Mouse (Mus musculus): Measurements from ENCODE around the gene Rbm6. TPM values are rescaled to one million over a fixed set of nuclear protein-coding genes. Genes with fewer than 3 reads are reported as not detected.
A peak's percentile ranks its signal among the peaks of the same experiment; 100 is the strongest.

The Rbm6 gene
- polyA plus RNA-seq, 1 experiment from 2014 or later, result 77.6 TPM

DNA sequence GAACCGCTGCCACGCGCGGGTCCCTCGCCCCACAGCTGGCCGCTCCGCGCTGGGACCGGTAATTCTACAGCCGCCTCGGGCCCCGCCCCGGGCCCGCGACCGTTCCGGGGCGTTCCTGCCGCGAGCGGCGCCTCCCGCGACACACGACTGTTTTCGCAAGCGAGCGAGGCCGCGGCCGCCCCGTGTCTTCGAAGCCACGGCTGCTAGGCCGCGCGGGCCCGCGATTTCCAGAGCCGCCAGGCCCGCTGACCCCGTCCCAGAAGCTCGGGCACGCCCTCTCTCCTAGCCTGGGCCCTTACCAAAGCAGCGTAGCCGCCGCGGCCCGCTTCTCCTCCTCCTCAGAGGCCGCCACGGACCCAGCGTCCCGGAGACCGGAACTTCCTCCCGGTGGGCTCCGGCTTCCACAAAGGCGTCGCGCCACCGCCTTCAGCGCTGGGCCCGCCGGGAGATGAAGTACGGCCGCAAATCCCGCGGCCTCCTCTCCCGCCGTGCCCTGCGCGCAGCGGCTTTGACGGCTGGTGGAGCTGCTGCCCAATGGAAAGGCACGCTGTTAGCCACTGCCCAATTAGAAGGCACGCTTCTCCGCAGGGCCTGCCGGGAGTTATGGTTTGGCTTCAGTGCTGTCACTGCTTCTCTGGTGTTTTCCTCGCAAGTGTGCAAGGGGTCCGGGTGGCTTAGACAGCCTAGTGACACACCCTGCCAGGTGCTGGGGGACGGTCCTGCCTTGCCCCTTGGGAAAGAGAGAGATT, 513 bp downstream of the Rbm6 start:
- no peaks in the 10 kb centered on the region for H3K9me3 ChIP-seq (replicated peaks)
- 0 out of 2 replicates have a peak, but pooled peaks cover 3% of the 10 kb centered on the region for H3K36me3 ChIP-seq
- peaks cover 13% of the 10 kb centered on the region for H3K4me1 ChIP-seq
- peak overlapping the region; percentile 73 for H3K4me3 ChIP-seq (replicated peaks)
- H3K27me3 ChIP-seq, result no peaks in the 10 kb centered on the region
- ATAC-seq (ENCODE audit: insufficient number of reproducible peaks, low FRiP score, low TSS enrichment, low read depth), result peak; percentile 99
- peak overlapping the region; percentile 96 for H3K9ac ChIP-seq
- H3K4me2 ChIP-seq (replicated peaks), result peak overlapping the region; percentile 68
- peak overlapping the region; percentile 96 for H3K27ac ChIP-seq (replicated peaks)
- WGBS, result under 1% methylated on average over 80 of the region's 80 CpGs

DNA sequence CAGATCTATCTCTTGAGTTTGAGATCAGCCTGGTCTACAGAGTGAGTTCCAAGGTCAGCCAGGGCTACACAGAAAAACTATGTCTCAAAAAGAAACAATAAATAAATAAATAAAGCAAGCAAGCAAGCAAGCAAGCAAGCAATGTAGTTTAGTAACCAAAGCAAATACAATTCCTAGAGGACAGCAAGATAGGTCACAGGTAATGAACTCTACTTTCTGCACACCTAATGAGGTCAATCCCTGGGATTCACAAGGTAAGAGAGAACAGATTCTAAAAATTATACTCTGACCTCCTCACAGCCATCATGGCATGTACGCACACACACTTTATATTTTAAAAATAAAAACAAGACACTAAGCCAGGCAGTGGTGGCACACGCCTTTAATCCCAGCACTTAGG, 7.0 kb downstream of the Rbm6 start:
- Histone ChIP-seq H3K9ac (no peak overlapping the region), H3K36me3 (peaks cover 8% of the 10 kb centered on the region; the same call in 1 of the 2 replicates), H3K4me2 (replicated peaks) (no peak overlapping the region), H3K4me1 (0 out of 2 replicates have a peak, but pooled peaks cover under 1% of the 10 kb centered on the region), H3K4me3 (replicated peaks) (no peak overlapping the region), H3K9me3 (replicated peaks) (no peaks in the 10 kb centered on the region), H3K27ac (replicated peaks) (no peak overlapping the region), H3K27me3 (no peaks in the 10 kb centered on the region)
- WGBS, result 95% methylated on average over 2 of the region's 2 CpGs
- no peak for ATAC-seq (ENCODE audit: insufficient number of reproducible peaks, low FRiP score, low TSS enrichment, low read depth)

DNA sequence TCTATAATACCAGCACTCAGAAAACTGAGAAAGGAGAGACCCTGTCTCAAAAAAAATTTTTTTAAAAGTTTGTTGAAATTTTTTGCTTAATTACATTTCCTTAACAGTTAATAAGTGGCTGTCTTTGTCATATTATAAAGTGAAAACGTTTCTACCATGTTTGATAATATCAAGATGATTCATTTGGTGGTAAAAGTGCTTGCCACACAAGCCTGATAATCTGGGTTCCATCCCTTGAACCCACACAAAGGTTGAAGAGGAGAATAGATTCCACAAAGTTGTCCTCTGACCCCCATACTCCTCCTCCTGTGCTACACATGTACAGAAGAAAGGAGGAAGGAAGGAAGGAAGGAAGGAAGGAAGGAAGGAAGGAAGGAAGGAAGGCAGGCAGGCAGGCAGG, 8.5 kb downstream of the Rbm6 start:
- WGBS, result 80% methylated on average over 1 of the region's 1 CpGs
- Histone ChIP-seq H3K9me3 (replicated peaks) (no peaks in the 10 kb centered on the region), H3K36me3 (peaks cover 12% of the 10 kb centered on the region; the same call in 1 of the 2 replicates), H3K9ac (no peak overlapping the region), H3K27me3 (no peaks in the 10 kb centered on the region), H3K4me3 (replicated peaks) (no peak overlapping the region), H3K4me1 (no peaks in the 10 kb centered on the region), H3K4me2 (replicated peaks) (no peak overlapping the region), H3K27ac (replicated peaks) (no peak overlapping the region)
- no peak for ATAC-seq (ENCODE audit: insufficient number of reproducible peaks, low FRiP score, low TSS enrichment, low read depth)

DNA sequence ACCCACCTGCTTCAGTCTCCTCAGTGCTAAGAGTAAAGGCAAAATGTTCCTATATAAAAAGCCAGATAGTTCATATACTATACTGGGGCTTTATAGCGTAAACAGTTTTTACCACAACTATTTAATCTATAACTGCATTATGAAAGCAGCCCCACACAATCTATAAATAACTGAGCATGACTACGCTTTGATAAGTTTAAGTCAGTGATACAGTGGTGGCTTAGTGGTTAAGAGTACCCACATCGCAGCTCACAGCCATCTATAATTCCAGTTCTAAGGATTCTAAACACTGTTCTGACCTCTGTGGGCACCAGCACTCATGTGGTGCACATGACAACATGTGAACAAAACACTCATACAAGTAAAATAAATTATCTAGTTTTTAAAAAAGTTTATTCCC, 14.7 kb downstream of the Rbm6 start:
- H3K9ac ChIP-seq, result no peak overlapping the region
- H3K27me3 ChIP-seq, result no peaks in the 10 kb centered on the region
- H3K4me3 ChIP-seq (replicated peaks), result no peak overlapping the region
- H3K27ac ChIP-seq (replicated peaks), result no peak overlapping the region
- H3K4me2 ChIP-seq (replicated peaks), result no peak overlapping the region
- H3K36me3 ChIP-seq, result peaks cover 23% of the 10 kb centered on the region; the same call in 1 of the 2 replicates
- ATAC-seq (ENCODE audit: insufficient number of reproducible peaks, low FRiP score, low TSS enrichment, low read depth), result no peak
- 90% methylated on average over 3 of the region's 3 CpGs for WGBS
- no peaks in the 10 kb centered on the region for H3K4me1 ChIP-seq
- H3K9me3 ChIP-seq (replicated peaks), result no peaks in the 10 kb centered on the region

DNA sequence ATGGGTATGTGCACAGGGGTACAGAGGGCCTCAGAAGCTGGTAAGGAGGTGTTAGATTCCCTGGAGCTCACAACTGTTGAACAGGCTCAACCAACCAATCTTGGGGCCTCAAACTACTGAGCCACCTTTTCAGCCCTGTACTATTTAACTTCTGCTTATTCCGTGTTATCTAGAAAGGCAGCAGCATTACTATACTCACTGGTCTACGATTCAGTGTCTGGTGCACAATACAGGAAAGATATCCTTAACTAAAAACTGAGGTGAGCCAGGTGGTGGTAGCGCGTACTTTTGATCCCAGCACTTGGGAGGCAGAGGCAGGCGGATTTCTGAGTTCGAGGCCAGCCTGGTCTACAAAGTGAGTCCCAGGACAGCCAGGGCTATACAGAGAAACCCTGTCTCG, 24.1 kb downstream of the Rbm6 start:
- H3K27me3 ChIP-seq, result no peaks in the 10 kb centered on the region
- no peaks in the 10 kb centered on the region for H3K4me1 ChIP-seq
- no peaks in the 10 kb centered on the region for H3K9me3 ChIP-seq (replicated peaks)
- no peak overlapping the region for H3K4me2 ChIP-seq (replicated peaks)
- H3K27ac ChIP-seq (replicated peaks), result no peak overlapping the region
- H3K4me3 ChIP-seq (replicated peaks), result no peak overlapping the region
- no peak overlapping the region for H3K9ac ChIP-seq
- peaks cover 44% of the 10 kb centered on the region for H3K36me3 ChIP-seq
- 97% methylated on average over 7 of the region's 7 CpGs for WGBS
- ATAC-seq (ENCODE audit: insufficient number of reproducible peaks, low FRiP score, low TSS enrichment, low read depth), result no peak

DNA sequence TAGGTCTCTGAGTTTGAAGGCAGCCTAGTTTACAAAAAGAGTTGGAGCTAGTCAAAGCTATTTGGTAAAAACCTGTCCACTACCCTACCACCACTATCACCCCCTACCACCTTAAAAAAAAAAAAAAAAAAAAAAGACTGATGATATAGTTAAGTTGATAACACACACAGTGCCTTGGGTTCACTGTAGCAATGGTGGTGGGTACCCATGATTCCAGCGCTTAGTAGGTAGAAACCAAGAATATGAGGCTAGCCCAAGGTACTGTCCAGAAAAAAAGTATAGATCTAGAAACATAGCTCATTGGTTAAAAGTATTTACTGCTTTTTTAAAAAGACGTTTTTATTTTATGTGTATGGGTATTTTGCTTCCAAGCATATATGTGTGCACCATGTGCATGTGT, 30.3 kb downstream of the Rbm6 start:
- Histone ChIP-seq H3K4me2 (replicated peaks) (no peak overlapping the region), H3K9me3 (replicated peaks) (no peaks in the 10 kb centered on the region), H3K36me3 (peaks cover 24% of the 10 kb centered on the region), H3K27ac (replicated peaks) (no peak overlapping the region), H3K4me3 (replicated peaks) (no peak overlapping the region), H3K9ac (no peak overlapping the region), H3K4me1 (no peaks in the 10 kb centered on the region), H3K27me3 (no peaks in the 10 kb centered on the region)
- ATAC-seq (ENCODE audit: insufficient number of reproducible peaks, low FRiP score, low TSS enrichment, low read depth), result no peak
- WGBS, result 91% methylated on average over 2 of the region's 2 CpGs

DNA sequence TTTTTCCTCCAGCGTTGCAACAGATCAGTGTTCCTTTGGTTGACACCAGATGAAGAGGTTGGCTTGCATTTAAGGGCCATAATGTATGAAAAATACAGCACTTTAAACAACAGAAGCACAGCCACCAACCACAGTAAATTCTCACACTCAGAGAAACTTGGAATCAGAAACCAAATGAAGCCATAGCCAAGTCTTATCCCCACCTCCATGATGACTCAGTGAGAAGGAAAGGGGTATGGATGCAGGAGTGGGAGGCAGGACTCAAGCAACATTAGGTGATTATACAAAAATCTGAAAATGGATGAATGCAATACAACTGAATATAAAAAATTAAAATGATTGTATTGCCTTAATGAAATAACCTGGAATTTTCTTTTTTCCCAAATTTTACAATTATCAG, 34.2 kb downstream of the Rbm6 start:
- H3K36me3 ChIP-seq, result peaks cover 16% of the 10 kb centered on the region; the same call in 1 of the 2 replicates
- no peak overlapping the region for H3K27ac ChIP-seq (replicated peaks)
- no peaks in the 10 kb centered on the region for H3K4me1 ChIP-seq
- H3K9ac ChIP-seq, result no peak overlapping the region
- H3K4me3 ChIP-seq (replicated peaks), result no peak overlapping the region
- no peak overlapping the region for H3K4me2 ChIP-seq (replicated peaks)
- 93% methylated on average over 1 of the region's 1 CpGs for WGBS
- H3K27me3 ChIP-seq, result no peaks in the 10 kb centered on the region
- ATAC-seq (ENCODE audit: insufficient number of reproducible peaks, low FRiP score, low TSS enrichment, low read depth), result no peak
- H3K9me3 ChIP-seq (replicated peaks), result no peaks in the 10 kb centered on the region

DNA sequence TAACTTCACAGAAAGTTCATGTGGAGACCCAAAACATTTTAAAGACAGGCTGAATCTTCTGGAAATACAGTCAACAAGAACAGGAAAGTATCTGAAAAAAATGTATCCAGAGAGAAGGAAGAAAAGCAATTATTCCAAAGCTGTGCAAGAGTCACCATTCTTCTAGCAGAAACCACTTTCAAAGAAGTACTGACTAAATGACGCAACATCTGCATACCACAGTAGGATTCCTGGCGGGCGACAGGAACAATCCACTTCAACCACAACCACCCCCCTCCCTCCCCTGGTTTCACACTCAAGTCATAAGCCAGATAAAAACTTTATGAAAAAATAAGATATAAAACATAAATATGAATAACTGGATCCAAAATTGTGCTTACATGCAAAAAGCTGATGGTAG, 39.2 kb downstream of the Rbm6 start:
- H3K4me3 ChIP-seq (replicated peaks), result no peak overlapping the region
- H3K4me2 ChIP-seq (replicated peaks), result no peak overlapping the region
- H3K4me1 ChIP-seq, result no peaks in the 10 kb centered on the region
- no peak for ATAC-seq (ENCODE audit: insufficient number of reproducible peaks, low FRiP score, low TSS enrichment, low read depth)
- no peak overlapping the region for H3K27ac ChIP-seq (replicated peaks)
- no peak overlapping the region for H3K9ac ChIP-seq
- peaks cover 33% of the 10 kb centered on the region for H3K36me3 ChIP-seq
- WGBS, result 74% methylated on average over 3 of the region's 3 CpGs
- no peaks in the 10 kb centered on the region for H3K27me3 ChIP-seq
- H3K9me3 ChIP-seq (replicated peaks), result no peaks in the 10 kb centered on the region

DNA sequence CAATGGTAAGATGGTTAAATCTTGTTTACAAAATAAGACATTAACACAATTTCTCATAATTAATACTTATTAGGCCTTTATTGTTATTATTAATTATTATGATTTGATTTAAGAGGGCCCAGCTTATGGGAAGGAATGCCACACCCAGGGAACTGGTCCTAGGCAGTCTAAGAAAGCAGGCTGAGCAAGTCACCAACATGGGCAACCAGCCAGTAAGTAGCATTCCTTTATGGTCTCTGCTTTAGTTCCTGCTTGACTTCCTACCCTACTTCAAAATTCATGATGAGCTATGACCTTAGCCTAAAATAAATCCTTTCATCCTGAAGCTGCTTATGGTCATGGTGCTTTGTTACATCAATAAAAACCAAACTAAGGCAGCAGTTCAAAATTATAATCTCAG, 41.3 kb downstream of the Rbm6 start:
- no peak overlapping the region for H3K4me2 ChIP-seq (replicated peaks)
- H3K9ac ChIP-seq, result no peak overlapping the region
- H3K4me1 ChIP-seq, result no peaks in the 10 kb centered on the region
- H3K27me3 ChIP-seq, result no peaks in the 10 kb centered on the region
- H3K36me3 ChIP-seq, result peaks cover 35% of the 10 kb centered on the region
- ATAC-seq (ENCODE audit: insufficient number of reproducible peaks, low FRiP score, low TSS enrichment, low read depth), result no peak
- no peak overlapping the region for H3K27ac ChIP-seq (replicated peaks)
- H3K4me3 ChIP-seq (replicated peaks), result no peak overlapping the region
- no peaks in the 10 kb centered on the region for H3K9me3 ChIP-seq (replicated peaks)

DNA sequence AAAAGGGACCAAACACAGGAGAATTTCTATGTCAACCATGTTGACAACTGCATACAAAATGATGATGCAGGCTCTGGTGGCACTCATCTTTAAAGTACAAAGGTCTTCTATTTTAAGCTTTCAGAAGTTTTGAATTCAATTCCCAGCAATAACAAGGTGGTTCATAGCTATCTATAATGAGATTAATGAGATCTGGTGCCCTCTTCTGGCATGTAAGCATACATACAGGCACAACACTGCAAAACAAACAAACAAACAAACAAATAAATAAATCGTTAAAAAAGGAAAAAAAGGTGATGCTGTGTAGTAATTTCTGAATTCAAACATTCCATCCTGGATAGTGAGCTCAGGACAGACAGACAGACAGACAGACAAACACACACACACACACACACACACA, 60.9 kb downstream of the Rbm6 start:
- H3K9me3 ChIP-seq (replicated peaks), result no peaks in the 10 kb centered on the region
- no peak overlapping the region for H3K9ac ChIP-seq
- H3K4me1 ChIP-seq, result no peaks in the 10 kb centered on the region
- no peak overlapping the region for H3K27ac ChIP-seq (replicated peaks)
- H3K27me3 ChIP-seq, result no peaks in the 10 kb centered on the region
- no peak overlapping the region for H3K4me3 ChIP-seq (replicated peaks)
- no peak for ATAC-seq (ENCODE audit: insufficient number of reproducible peaks, low FRiP score, low TSS enrichment, low read depth)
- peaks cover 49% of the 10 kb centered on the region for H3K36me3 ChIP-seq
- 96% methylated on average over 1 of the region's 1 CpGs for WGBS
- no peak overlapping the region for H3K4me2 ChIP-seq (replicated peaks)

DNA sequence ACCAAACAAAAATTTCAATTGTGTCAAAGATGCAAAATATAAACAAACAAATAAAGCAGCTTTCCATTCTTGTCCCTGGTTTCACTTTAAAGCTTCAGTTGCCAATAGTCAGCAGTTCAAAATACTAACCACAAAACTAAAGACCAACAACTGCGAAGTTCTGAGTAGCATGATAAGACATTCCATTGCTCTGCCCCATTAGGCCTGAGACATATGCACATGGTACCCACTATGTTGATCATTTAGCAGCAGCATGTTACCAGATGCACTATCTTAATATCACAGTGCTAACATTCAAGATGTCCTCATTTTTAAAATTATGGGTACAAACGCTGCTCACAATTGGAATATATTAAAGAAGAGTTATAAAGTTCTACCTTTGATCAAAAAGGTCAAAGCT, 62.1 kb downstream of the Rbm6 start:
- no peaks in the 10 kb centered on the region for H3K9me3 ChIP-seq (replicated peaks)
- no peak overlapping the region for H3K4me2 ChIP-seq (replicated peaks)
- H3K27me3 ChIP-seq, result no peaks in the 10 kb centered on the region
- 93% methylated on average over 2 of the region's 2 CpGs for WGBS
- no peak overlapping the region for H3K4me3 ChIP-seq (replicated peaks)
- peaks cover 42% of the 10 kb centered on the region for H3K36me3 ChIP-seq
- no peak overlapping the region for H3K27ac ChIP-seq (replicated peaks)
- H3K9ac ChIP-seq, result no peak overlapping the region
- no peaks in the 10 kb centered on the region for H3K4me1 ChIP-seq
- no peak for ATAC-seq (ENCODE audit: insufficient number of reproducible peaks, low FRiP score, low TSS enrichment, low read depth)

DNA sequence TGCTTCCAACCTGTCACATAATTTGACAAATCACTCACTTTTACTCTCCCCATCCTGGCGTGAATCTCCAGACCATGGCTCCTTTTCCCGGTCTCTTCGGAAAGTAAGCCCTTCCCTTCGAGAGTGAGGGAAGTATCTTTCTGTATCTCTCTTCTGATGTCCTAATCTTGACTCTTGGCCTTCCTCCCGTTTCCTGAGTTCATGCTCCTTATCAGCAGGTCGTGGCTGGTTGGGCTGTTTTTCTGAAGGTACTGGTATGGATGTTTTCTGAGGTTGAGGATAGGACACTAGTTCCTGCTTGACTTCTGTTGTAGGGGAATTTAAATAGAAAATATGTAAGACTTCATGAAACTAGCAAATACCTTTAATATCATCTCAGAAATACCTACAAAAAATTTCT, 81.3 kb downstream of the Rbm6 start:
- Histone ChIP-seq H3K9me3 (replicated peaks) (no peaks in the 10 kb centered on the region), H3K4me1 (no peaks in the 10 kb centered on the region), H3K27me3 (no peaks in the 10 kb centered on the region), H3K4me2 (replicated peaks) (no peak overlapping the region), H3K36me3 (peaks cover 59% of the 10 kb centered on the region), H3K4me3 (replicated peaks) (no peak overlapping the region), H3K9ac (no peak overlapping the region), H3K27ac (replicated peaks) (no peak overlapping the region)
- no peak for ATAC-seq (ENCODE audit: insufficient number of reproducible peaks, low FRiP score, low TSS enrichment, low read depth)
- 86% methylated on average over 6 of the region's 6 CpGs for WGBS
